Mouse (Mus musculus): ENCODE measurements around the gene Dnajc12. TPM values are rescaled to one million over a fixed set of nuclear protein-coding genes. Genes with fewer than 3 reads are reported as not detected.
"Not testable (repeated sequence)": the region's sequence is repeated elsewhere in the genome, so short reads cannot be mapped to it uniquely, and the experiment has no call there.

Gene Dnajc12
- polyA plus RNA-seq, 1 experiment, result 0.49 TPM

GRCm38 (mm10) chr10:63344751-63345150 lies 37.5 kb upstream of the Dnajc12 start:
- Histone ChIP-seq H3K27ac (ENCODE audit: insufficient read depth, low read length) (no peak overlapping the region), H3K27me3 (ENCODE audit: control insufficient read depth, insufficient read depth, low read length) (no peaks in the 10 kb centered on the region), H3K4me1 (ENCODE audit: control insufficient read depth, insufficient read depth, insufficient read length) (no peaks in the 10 kb centered on the region), H3K36me3 (ENCODE audit: control insufficient read depth, insufficient read depth, low read length) (no peaks in the 10 kb centered on the region), H3K4me3 (ENCODE audit: extremely low read depth, insufficient read depth, insufficient read length) (no peak overlapping the region)
- 92% methylated on average over 3 of the region's 3 CpGs for WGBS
- TF ChIP-seq CTCF (IDR thresholded peaks at IDR 0.05; ENCODE audit: extremely low read depth, insufficient read depth, insufficient read length, insufficient replicate concordance) (no peak), POLR2A (IDR thresholded peaks at IDR 0.05; ENCODE audit: low read depth, low read length) (no peak)
- no peak for DNase-seq (ENCODE audit: low read depth in 1 of 2, low spot score in 2 of 2)

GRCm38 (mm10) chr10:63348291-63348690 lies 34.0 kb upstream of the Dnajc12 start:
- no peaks in the 10 kb centered on the region for H3K4me1 ChIP-seq (ENCODE audit: control insufficient read depth, insufficient read depth, insufficient read length)

GRCm38 (mm10) chr10:63350666-63351065 lies 31.6 kb upstream of the Dnajc12 start:
- no peak for DNase-seq (ENCODE audit: low read depth in 1 of 2, low spot score in 2 of 2)
- H3K4me3 ChIP-seq (ENCODE audit: extremely low read depth, insufficient read depth, insufficient read length), result no peak overlapping the region
- WGBS, result 93% methylated on average over 7 of the region's 7 CpGs
- no peaks in the 10 kb centered on the region for H3K27me3 ChIP-seq (ENCODE audit: control insufficient read depth, insufficient read depth, low read length)
- H3K4me1 ChIP-seq (ENCODE audit: control insufficient read depth, insufficient read depth, insufficient read length), result no peaks in the 10 kb centered on the region
- no peak overlapping the region for H3K27ac ChIP-seq (ENCODE audit: insufficient read depth, low read length)
- no peak for TF ChIP-seq POLR2A (IDR thresholded peaks at IDR 0.05; ENCODE audit: low read depth, low read length)
- no peaks in the 10 kb centered on the region for H3K36me3 ChIP-seq (ENCODE audit: control insufficient read depth, insufficient read depth, low read length)

More at GRCm38 (mm10) chr10:63348291-63348690, 34.0 kb upstream of the Dnajc12 start:
- Histone ChIP-seq H3K27me3 (ENCODE audit: control insufficient read depth, insufficient read depth, low read length) (no peaks in the 10 kb centered on the region), H3K27ac (ENCODE audit: insufficient read depth, low read length) (no peak overlapping the region), H3K4me3 (ENCODE audit: extremely low read depth, insufficient read depth, insufficient read length) (no peak overlapping the region), H3K36me3 (ENCODE audit: control insufficient read depth, insufficient read depth, low read length) (no peaks in the 10 kb centered on the region)
- WGBS, result 85% methylated on average over 3 of the region's 3 CpGs
- DNase-seq (ENCODE audit: low read depth in 1 of 2, low spot score in 2 of 2), result no peak
- TF ChIP-seq CTCF (IDR thresholded peaks at IDR 0.05; ENCODE audit: extremely low read depth, insufficient read depth, insufficient read length, insufficient replicate concordance) (no peak), POLR2A (IDR thresholded peaks at IDR 0.05; ENCODE audit: low read depth, low read length) (no peak)

- 92% methylated on average over 7 of the region's 7 CpGs for WGBS
- H3K27ac ChIP-seq (ENCODE audit: insufficient read depth, low read length); H3K27me3 ChIP-seq (ENCODE audit: control insufficient read depth, insufficient read depth, low read length); H3K4me3 ChIP-seq (ENCODE audit: extremely low read depth, insufficient read depth, insufficient read length); H3K4me1 ChIP-seq (ENCODE audit: control insufficient read depth, insufficient read depth, insufficient read length); DNase-seq (ENCODE audit: low read depth in 1 of 2, low spot score in 2 of 2); H3K36me3 ChIP-seq (ENCODE audit: control insufficient read depth, insufficient read depth, low read length): not testable (repeated sequence)
These were observed 31.1 kb upstream of the Dnajc12 start for GRCm38 (mm10) chr10:63351099-63351498.

GRCm38 (mm10) chr10:63352111-63352510 lies 30.1 kb upstream of the Dnajc12 start:
- DNase-seq (ENCODE audit: low read depth in 1 of 2, low spot score in 2 of 2), result no peak
- 92% methylated on average over 5 of the region's 5 CpGs for WGBS
- Histone ChIP-seq H3K27me3 (ENCODE audit: control insufficient read depth, insufficient read depth, low read length) (no peaks in the 10 kb centered on the region), H3K4me3 (ENCODE audit: extremely low read depth, insufficient read depth, insufficient read length) (no peak overlapping the region), H3K27ac (ENCODE audit: insufficient read depth, low read length) (no peak overlapping the region), H3K4me1 (ENCODE audit: control insufficient read depth, insufficient read depth, insufficient read length) (no peaks in the 10 kb centered on the region), H3K36me3 (ENCODE audit: control insufficient read depth, insufficient read depth, low read length) (no peaks in the 10 kb centered on the region)
- no peak for TF ChIP-seq POLR2A (IDR thresholded peaks at IDR 0.05; ENCODE audit: low read depth, low read length)
- no peak for TF ChIP-seq CTCF (IDR thresholded peaks at IDR 0.05; ENCODE audit: extremely low read depth, insufficient read depth, insufficient read length, insufficient replicate concordance)

- H3K36me3 ChIP-seq (ENCODE audit: control insufficient read depth, insufficient read depth, low read length), result no peaks in the 10 kb centered on the region
- no peaks in the 10 kb centered on the region for H3K4me1 ChIP-seq (ENCODE audit: control insufficient read depth, insufficient read depth, insufficient read length)
- no peak overlapping the region for H3K27ac ChIP-seq (ENCODE audit: insufficient read depth, low read length)
- no peak for TF ChIP-seq POLR2A (IDR thresholded peaks at IDR 0.05; ENCODE audit: low read depth, low read length)
- no peak for TF ChIP-seq CTCF (IDR thresholded peaks at IDR 0.05; ENCODE audit: extremely low read depth, insufficient read depth, insufficient read length, insufficient replicate concordance)
- no peak for DNase-seq (ENCODE audit: low read depth in 1 of 2, low spot score in 2 of 2)
- H3K27me3 ChIP-seq (ENCODE audit: control insufficient read depth, insufficient read depth, low read length), result no peaks in the 10 kb centered on the region
- WGBS, result 14% methylated on average over 1 of the region's 1 CpGs
- H3K4me3 ChIP-seq (ENCODE audit: extremely low read depth, insufficient read depth, insufficient read length), result no peak overlapping the region
These were observed 21.7 kb upstream of the Dnajc12 start for GRCm38 (mm10) chr10:63360502-63360901.

- no peaks in the 10 kb centered on the region for H3K27me3 ChIP-seq (ENCODE audit: control insufficient read depth, insufficient read depth, low read length)
- H3K4me3 ChIP-seq (ENCODE audit: extremely low read depth, insufficient read depth, insufficient read length), result no peak overlapping the region
- no peak for TF ChIP-seq POLR2A (IDR thresholded peaks at IDR 0.05; ENCODE audit: low read depth, low read length)
- TF ChIP-seq CTCF (IDR thresholded peaks at IDR 0.05; ENCODE audit: extremely low read depth, insufficient read depth, insufficient read length, insufficient replicate concordance), result no peak
- DNase-seq (ENCODE audit: low read depth in 1 of 2, low spot score in 2 of 2), result no peak
- H3K4me1 ChIP-seq (ENCODE audit: control insufficient read depth, insufficient read depth, insufficient read length), result no peaks in the 10 kb centered on the region
- 88% methylated on average over 7 of the region's 7 CpGs for WGBS
- H3K27ac ChIP-seq (ENCODE audit: insufficient read depth, low read length), result no peak overlapping the region
- no peaks in the 10 kb centered on the region for H3K36me3 ChIP-seq (ENCODE audit: control insufficient read depth, insufficient read depth, low read length)
These were observed 16.3 kb upstream of the Dnajc12 start for GRCm38 (mm10) chr10:63365918-63366455.
